Mouse (Mus musculus) adrenal gland, adult 2 months (tissue): Measurements from ENCODE around the gene Lrp2bp. TPM values are rescaled to one million over a fixed set of nuclear protein-coding genes. Genes with fewer than 3 reads are reported as not detected.

Experiments used
- DNase-seq: peaks from one replicate; pipeline ENCODE4 v3.0.0; 2021
- long read RNA-seq: library from polyadenylated mRNA; stranded (forward); transcript quantifications from one replicate; pipeline ENCODE4 v2.0.0, GENCODE M21; 2021
- polyA plus RNA-seq: library from polyadenylated mRNA; depleted of rRNA; stranded (reverse); fragments of >200 nt; gene quantifications from 2 replicates; pipeline ENCODE4 v1.2.3, GENCODE M21; 2012; rRNA removed
- total RNA-seq, 2 experiments: library from RNA; stranded (reverse); gene quantifications; 2 replicates each; pipeline ENCODE4 v1.2.3; 2021

Gene Lrp2bp
- total RNA-seq: under 1 TPM; 0.35 to 0.41 TPM
- not detected in 2 replicates for polyA plus RNA-seq
- long read RNA-seq: 0 reads

- no peak for DNase-seq
Measured at GRCm38 (mm10) chr8:45999138-45999783, at the start of gene Lrp2bp. Gene Lrp2bp, plus strand, starts transcription at chr8:45999303.

GRCm38 (mm10) chr8:45950622-45951021, 48.5 kb upstream of the Lrp2bp start:
- no peak for DNase-seq

DNA sequence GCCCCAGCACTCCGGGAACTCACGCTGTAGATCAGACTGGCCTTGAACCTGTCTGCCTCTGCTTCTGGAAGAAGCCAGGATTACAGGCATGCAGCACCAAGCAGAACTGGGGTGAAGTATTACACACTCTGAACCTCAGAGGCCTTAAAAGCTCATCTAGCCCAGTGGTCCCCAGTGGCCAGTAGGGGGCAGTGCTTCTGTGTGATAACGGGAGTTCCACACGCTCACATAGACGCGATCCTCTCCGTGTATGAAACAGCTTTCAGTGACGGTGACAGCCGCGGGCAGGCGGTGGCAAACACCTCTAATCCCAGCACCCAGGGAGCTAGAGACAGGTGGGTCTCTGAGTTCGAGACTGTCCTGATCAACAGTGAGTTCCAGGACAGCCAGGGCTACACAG, 28.2 kb upstream of the Lrp2bp start:
- no peak for DNase-seq

- no peak for DNase-seq
Measured at GRCm38 (mm10) chr8:45973988-45974505, 25.1 kb upstream of the Lrp2bp start.

DNA sequence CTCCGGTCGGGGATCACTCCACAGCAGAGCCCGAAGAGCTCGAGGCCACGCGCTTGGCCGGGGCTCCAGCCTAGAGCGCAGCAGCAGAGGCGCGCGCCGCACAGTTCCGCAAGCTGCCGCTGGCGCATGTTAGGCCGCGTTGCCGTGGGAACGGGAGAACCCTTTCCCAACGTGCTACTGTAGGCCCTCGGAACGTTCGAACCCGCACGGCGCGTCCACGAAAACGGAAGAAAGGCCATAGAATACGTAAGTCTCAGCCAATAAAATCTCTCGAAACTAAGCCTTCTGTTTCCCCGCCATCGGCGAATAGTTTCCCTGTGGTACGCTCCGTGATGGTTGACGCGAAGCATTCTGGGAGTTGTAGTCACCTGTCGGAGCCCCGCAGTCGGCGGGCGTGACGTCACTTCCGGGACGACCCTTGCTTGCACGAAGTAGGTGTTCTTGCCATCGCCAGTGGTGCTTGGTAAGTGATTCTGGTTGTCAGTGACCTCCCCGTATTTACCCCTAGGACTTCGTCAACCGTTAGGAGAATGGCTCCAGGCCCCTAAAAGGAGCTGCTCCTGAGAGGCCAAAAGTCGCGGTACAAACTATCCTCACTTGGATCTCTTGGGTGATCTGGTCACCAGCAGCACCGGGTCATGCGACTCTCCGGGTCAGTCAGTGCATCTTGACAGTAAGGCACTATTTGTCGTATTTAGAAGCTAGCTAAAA, 23.8 kb upstream of the Lrp2bp start, which contains the start of the genes 1700029J07Rik and Ufsp2:
TSS of gene 1700029J07Rik (minus strand) at position 127 of the 711 bp plus-strand sequence.
TSS of gene Ufsp2 (plus strand) at position 403 of the 711 bp plus-strand sequence.
- peak; percentile 96 for DNase-seq

DNA sequence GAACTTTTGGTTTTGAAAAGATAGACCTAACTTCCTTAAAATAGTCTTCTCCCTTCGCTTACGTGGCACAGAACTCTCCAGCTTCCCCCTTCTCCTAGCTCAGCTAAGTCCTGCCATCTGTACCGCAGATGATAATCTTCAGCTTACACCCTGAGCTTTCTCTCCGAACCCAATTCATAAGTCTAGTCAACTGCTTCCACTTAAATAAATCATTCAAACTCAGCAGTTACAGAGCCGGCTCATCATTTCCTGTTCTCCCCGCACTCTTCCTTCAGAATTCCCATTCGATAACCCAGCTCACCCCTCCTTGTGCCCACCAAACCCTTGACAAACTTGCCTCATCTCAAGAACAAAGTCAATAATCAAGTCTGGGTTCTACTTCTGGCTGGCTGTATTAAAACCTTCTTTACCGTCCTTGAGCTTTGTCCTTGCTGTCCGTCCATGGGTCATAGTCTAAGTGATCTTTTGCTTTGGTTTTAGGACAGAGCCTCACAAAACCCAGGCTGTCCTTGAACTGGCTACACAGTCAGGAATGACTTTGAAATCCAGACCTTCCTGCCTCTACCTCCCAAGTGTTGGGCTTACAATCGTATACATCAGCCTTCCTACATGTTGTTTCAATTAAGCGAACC, 23.1 kb upstream of the Lrp2bp start:
- DNase-seq: no peak

GRCm38 (mm10) chr8:45986665-45987064, 12.4 kb upstream of the Lrp2bp start:
- no peak for DNase-seq

- DNase-seq: no peak
Measured at GRCm38 (mm10) chr8:45988189-45988588, 10.9 kb upstream of the Lrp2bp start.

DNA sequence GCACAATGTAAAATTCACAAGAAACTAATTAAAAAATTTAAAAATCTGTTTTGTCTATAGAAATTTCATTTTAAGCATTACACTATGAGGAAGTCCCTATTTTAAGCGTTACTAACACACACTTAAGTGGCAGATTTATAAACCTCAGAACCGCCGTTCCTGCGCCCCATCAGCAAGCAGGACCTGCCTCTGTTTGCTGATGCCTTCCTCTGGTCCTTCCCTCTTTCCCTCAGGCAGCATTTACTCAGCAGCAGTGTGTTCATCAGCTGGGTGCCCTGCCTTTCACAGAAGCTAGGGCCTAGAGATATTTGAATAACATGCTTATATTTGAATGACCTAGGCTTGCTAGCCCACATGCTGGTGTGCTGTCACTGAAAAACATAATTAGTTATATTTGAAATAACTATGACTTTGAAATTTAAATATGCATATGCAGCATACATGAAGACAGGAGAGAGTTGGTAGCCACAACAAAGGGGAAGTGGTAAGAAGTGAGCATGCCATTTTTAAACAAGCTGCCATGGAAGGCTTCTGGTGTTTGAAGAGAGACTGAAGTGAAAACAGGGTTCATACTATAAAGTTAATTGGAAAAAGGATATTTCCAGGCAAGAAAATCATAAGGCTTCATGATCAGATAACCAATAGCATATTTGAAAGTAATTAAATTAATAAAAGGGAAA, 8.3 kb upstream of the Lrp2bp start:
- DNase-seq: no peak

DNA sequence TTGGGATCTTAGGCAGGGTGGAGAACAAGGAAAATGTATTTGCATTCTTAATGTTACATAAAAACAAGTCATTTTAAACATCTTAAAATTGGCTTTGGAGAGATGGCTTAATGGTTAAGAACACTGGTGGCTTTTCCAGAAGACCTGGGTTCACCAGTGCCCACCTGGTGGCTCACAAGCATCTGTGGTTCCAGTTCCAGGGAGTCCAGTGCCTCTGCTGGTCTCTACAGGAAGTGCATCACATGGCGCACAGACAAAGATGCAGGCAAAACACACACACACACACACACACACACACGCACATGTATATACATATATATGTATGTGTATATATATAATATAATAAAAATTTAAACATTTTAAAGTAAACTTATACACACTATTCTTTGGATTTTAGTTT, 5.0 kb upstream of the Lrp2bp start:
- DNase-seq: no peak

- no peak for DNase-seq
Measured at GRCm38 (mm10) chr8:45995576-45995975, 3.5 kb upstream of the Lrp2bp start.

- DNase-seq: no peak
Measured at GRCm38 (mm10) chr8:45998228-45998627, 875 bp upstream of the Lrp2bp start.

DNA sequence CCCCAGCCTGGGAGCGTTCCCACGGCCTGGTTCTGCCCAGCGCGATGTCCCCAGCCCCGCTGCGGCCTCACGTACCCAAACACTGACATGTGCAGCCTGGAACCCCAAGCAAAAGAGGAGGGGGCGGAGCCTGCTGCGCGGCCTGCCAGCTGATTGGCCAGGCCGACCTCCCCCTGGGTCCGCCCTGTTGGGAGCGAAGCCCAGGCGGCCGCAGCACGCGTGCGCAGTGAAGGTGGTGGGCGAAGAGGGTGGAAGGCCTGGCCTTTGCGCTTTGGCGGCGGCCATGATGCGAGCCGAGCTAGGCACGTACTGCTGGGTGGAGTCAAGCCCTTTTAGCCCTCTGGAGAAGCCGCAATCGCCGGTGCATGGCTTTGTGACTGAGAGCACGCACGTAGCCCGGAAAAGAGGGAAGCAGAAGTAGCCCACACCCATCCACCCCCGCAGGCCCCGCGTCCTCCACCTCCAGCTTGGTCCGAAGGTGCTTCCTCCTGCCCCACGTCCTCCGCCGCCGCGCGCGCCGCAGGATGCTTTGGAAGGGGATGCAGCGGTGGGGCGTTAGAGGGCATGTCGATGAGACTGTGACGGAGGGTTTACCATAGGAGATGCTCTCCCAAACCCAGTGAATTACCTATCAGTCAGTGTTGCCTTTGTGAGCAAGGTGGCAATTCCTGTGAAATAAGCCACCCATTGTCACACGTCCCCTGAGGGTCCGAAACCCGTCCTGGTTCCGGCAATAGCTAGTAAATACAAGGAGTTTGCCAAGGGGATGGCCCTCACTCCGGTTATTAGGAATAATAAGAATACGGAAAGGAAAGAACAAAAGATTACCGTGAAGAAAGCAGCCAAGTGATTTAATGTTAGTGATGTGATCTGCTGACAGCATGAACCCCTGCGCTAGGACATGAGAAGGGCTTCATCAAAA, 942 bp downstream of the Lrp2bp start:
- peak; percentile 100 for DNase-seq

DNA sequence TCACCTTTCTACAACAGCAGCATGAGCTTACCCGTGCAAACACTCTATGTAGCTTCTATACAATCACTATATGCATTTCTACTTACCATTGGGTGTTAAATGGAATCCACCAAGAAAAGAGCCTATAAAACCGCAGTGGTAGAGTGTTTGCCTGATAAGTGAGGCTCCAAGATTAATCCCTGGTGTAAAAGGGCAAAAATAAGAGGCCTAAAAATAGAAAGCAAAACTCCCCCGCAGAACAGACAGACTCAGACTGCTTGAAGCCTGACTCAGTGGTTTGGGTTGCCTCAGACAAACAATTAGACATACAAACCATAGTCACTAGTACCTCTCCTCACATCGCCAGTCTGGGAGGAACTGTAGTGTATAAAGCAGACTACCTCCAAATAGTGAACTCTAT, 6.5 kb downstream of the Lrp2bp start, which contains the start of gene Ankrd37:
TSS of gene Ankrd37 (minus strand) at position 112 of the 400 bp plus-strand sequence.
- no peak for DNase-seq

DNA sequence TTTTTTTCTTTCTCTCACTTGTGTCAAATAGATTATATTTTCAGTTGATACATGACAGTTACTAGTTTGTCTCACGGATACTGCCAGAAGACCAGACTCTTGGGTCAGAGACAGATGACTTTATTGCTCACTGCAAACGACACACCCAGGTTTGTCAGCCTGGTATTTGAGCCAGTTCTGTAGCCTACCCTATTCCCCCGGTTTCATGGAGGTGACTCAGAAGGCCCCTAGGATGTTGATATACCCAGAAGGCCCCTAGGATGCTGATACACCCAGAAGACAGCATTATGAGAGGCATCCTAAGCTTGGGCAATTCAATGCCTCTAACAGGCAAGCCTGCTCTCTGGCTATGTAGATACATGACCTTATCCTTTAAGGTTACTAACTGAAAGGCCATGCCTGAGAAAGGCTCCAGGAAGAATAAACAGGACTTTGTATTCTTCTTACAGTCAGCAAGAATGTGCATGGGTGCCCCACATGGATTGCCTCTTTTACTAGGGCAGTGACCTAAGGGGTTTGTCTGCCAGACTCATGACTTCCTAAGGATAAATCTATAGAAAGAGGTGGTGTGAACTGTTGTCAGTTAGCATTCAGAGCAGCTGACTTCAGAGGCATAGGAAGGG, 8.1 kb downstream of the Lrp2bp start:
- no peak for DNase-seq

DNA sequence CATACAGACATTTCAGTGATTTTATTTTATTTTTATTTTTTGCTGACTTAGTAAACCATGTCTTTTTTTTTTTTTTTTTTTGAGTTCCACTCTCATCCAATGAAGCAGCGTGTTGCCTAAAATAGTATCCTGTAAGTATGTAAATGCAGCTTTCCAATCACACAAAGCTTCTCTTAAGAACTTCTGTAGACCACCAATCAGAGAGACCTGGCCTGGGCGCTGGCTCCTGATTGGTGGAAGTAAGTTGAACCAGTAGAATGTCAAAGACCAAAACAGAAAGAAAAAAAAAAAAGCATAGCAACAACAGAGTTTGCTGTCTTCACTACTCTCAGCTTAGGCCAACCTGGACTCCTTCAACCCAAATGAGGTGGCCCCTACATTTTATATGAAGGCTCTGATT, 11.2 kb downstream of the Lrp2bp start:
- DNase-seq: no peak

- no peak for DNase-seq
Measured at GRCm38 (mm10) chr8:46010746-46011680, 11.9 kb downstream of the Lrp2bp start.

- no peak for DNase-seq
Measured at GRCm38 (mm10) chr8:46022203-46022602, 23.1 kb downstream of the Lrp2bp start.

- DNase-seq: no peak
Measured at GRCm38 (mm10) chr8:46022758-46023157, 23.7 kb downstream of the Lrp2bp start.
